Mouse (Mus musculus) liver, adult 2 months (tissue): ENCODE results near the gene Myo16.

Experiments used
- CTCF ChIP-seq: fragments of 200-500 bp; IDR thresholded peaks from 2 replicates; pipeline ENCODE4 v1.5.1; 2011; ENCODE audit warnings: low read depth, low read length, control low read depth
- POLR2A ChIP-seq: fragments of 200-500 bp; IDR thresholded peaks from 2 replicates; pipeline ENCODE4 v1.6.1; 2011; ENCODE audit warnings: low read length, control low read depth; ENCODE audit not compliant: insufficient read depth; ENCODE audit errors: extremely low read depth

- TF ChIP-seq CTCF (no peak), POLR2A (no peak)
Measured at GRCm38 (mm10) chr8:10178986-10179385, 25.3 kb downstream of the Myo16 start.
